Mouse (Mus musculus): ENCODE data around the gene Map2k1.
A peak's percentile ranks its signal among the peaks of the same experiment; 100 is the strongest.

DNA sequence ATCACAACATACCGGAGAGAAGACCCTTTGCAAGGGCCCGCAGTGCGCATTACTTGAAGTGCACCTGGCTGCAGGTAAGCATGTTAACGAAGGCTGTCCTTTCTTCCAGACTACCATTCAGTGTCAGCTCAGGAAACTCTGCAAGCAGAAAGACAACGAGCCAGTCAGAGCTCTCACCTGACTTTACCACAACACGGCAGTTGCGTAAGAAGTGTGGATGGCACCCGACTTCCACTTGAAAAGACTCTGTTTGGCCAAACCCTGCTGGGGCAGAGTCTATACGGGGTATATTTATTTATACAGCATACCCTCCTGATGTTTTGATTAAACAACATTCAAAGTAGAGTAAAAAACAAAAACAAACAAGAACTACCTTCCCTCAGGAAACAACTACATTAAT lies 113.6 kb downstream of the Map2k1 start:
- TF ChIP-seq CTCF (IDR thresholded peaks at IDR 0.05; ENCODE audit: extremely low read depth, insufficient read length, insufficient replicate concordance, low read depth, low read length) (peak; percentile 11; the same call in 1 of the 2 replicates), POLR2A (IDR thresholded peaks at IDR 0.05; ENCODE audit: low read depth, low read length) (no peak)
